Mouse (Mus musculus) forebrain, postnatal 0 days (tissue): ENCODE data around the gene Gm10491. TPM values are rescaled to one million over a fixed set of nuclear protein-coding genes. Genes with fewer than 3 reads are reported as not detected.
"Not testable (repeated sequence)": the region's sequence is repeated elsewhere in the genome, so short reads cannot be mapped to it uniquely, and the experiment has no call there.

ENCODE experiments used
- ATAC-seq: fragments of 200-750 bp; cut with Nextera tagmentation; 2 replicates; pipeline ENCODE4 v1.8.0; 2017; ENCODE audit warnings: mild to moderate bottlenecking, moderate library complexity
- DNase-seq: peaks from one replicate; pipeline ENCODE4 v3.0.0-alpha.2; 2015
- H3K27ac ChIP-seq: fragments of 300-500 bp; sonication (generic); 2 replicates; pipeline ENCODE4 v1.5.1; 2014; ENCODE audit warnings: low read depth, mild to moderate bottlenecking, antibody characterized with exemption, low read length, moderate library complexity, mixed read lengths
- H3K27me3 ChIP-seq: fragments of 300-500 bp; sonication (generic); 2 replicates; pipeline ENCODE4 v1.6.1; 2014; ENCODE audit warnings: mild to moderate bottlenecking, low read length, mixed read lengths; ENCODE audit not compliant: insufficient read depth
- H3K36me3 ChIP-seq: fragments of 300-500 bp; sonication (generic); 2 replicates; pipeline ENCODE4 v1.6.1; 2014; ENCODE audit warnings: mild to moderate bottlenecking, moderate library complexity; ENCODE audit not compliant: insufficient read depth
- H3K4me1 ChIP-seq: fragments of 300-500 bp; sonication (generic); 2 replicates; pipeline ENCODE4 v1.6.1; 2014; ENCODE audit warnings: antibody characterized with exemption; ENCODE audit not compliant: insufficient read depth
- H3K4me2 ChIP-seq: fragments of 300-500 bp; sonication (generic); 2 replicates; pipeline ENCODE4 v1.6.1; 2014; ENCODE audit warnings: low read depth, mild to moderate bottlenecking, moderate library complexity
- H3K4me3 ChIP-seq: fragments of 300-500 bp; sonication (generic); 2 replicates; pipeline ENCODE4 v1.5.1; 2014; ENCODE audit warnings: low read depth, low read length, mixed read lengths
- H3K9ac ChIP-seq: fragments of 300-500 bp; sonication (generic); 2 replicates; pipeline ENCODE4 v1.6.1; 2014; ENCODE audit warnings: mild to moderate bottlenecking
- H3K9me3 ChIP-seq: fragments of 300-500 bp; sonication (generic); 2 replicates; pipeline ENCODE4 v1.6.1; 2016; ENCODE audit warnings: low read length
- CTCF ChIP-seq: sonication (generic); IDR thresholded peaks from 2 replicates; pipeline ENCODE4 v1.5.1; 2016; ENCODE audit warnings: antibody characterized with exemption, control low read depth, low read depth
- WGBS: fragments of 180-500 bp; shearing (Covaris S2); extraction: QIAGEN DNeasy Blood & Tissue Kit; methylation state at CpG from one replicate; pipeline ENCODE4 v1.1.7; 2014; 5-methylcytosine and 5-hydroxymethylcytosine counted together
- polyA plus RNA-seq: library from polyadenylated mRNA; unstranded; fragments of >200 nt; fragmentation: Nextera tagmentation; extraction: Ambion mirVana; gene quantifications from 2 replicates; pipeline ENCODE4 v1.2.1, GENCODE M21; 2015
- total RNA-seq: library from RNA; depleted of rRNA; stranded (reverse); fragments of >200 nt; gene quantifications from 2 replicates; pipeline ENCODE4 v1.2.3, GENCODE M21; 2014

Gm10491 gene
- total and polyA plus RNA-seq, 2 experiments from 2014 or later, result not detected

- DNase-seq (no peak), ATAC-seq (0 out of 2 replicates have a peak, but pooled peaks have one; percentile 23)
- H3K4me1 ChIP-seq, result no peaks in the 10 kb centered on the region
- no peaks in the 10 kb centered on the region for H3K27me3 ChIP-seq
- no peak overlapping the region for H3K27ac ChIP-seq
- 56% methylated on average over 6 of the region's 6 CpGs for WGBS
- H3K4me3 ChIP-seq, result no peak overlapping the region
- H3K9ac ChIP-seq, result no peak overlapping the region
- H3K36me3 ChIP-seq, result no peaks in the 10 kb centered on the region
- no peaks in the 10 kb centered on the region for H3K9me3 ChIP-seq
- no peak for TF ChIP-seq CTCF
- no peak overlapping the region for H3K4me2 ChIP-seq
Measured at GRCm38 (mm10) chrX:7910473-7910872, 2.8 kb upstream of the Gm10491 start.

GRCm38 (mm10) chrX:7909242-7909641 is 1.6 kb upstream of the Gm10491 start, which contains the start of gene Gm10490:
TSS of gene Gm10490 (plus strand) at chrX:7909542.
- not testable (repeated sequence) for H3K4me3 ChIP-seq, H3K4me2 ChIP-seq, H3K36me3 ChIP-seq, H3K9me3 ChIP-seq, H3K9ac ChIP-seq, ATAC-seq, H3K27me3 ChIP-seq, H3K4me1 ChIP-seq, H3K27ac ChIP-seq, DNase-seq
- 75% methylated on average over 4 of the region's 4 CpGs for WGBS

GRCm38 (mm10) chrX:7904441-7904840 is 3.2 kb downstream of the Gm10491 start:
- H3K4me2 ChIP-seq, result no peak overlapping the region
- DNase-seq (no peak), ATAC-seq (no peak)
- H3K27me3 ChIP-seq, result no peaks in the 10 kb centered on the region
- no peak overlapping the region for H3K9ac ChIP-seq
- H3K9me3 ChIP-seq, result no peaks in the 10 kb centered on the region
- no peaks in the 10 kb centered on the region for H3K36me3 ChIP-seq
- H3K4me1 ChIP-seq, result no peaks in the 10 kb centered on the region
- no peak overlapping the region for H3K27ac ChIP-seq
- no peak overlapping the region for H3K4me3 ChIP-seq
- 96% methylated on average over 5 of the region's 5 CpGs for WGBS
- no peak for TF ChIP-seq CTCF

GRCm38 (mm10) chrX:7898880-7899874 is 8.5 kb downstream of the Gm10491 start, which contains the start of the genes Pqbp1 and Timm17b:
TSS of gene Pqbp1 (minus strand) at chrX:7899269.
TSS of gene Timm17b (plus strand) at chrX:7899357.
- no peaks in the 10 kb centered on the region for H3K9me3 ChIP-seq
- ATAC-seq (peak; percentile 99), DNase-seq (peak; percentile 95)
- peak within 1 kb of the TSS; percentile 54 for H3K4me2 ChIP-seq
- no peaks in the 10 kb centered on the region for H3K4me1 ChIP-seq
- WGBS, result 20% methylated on average over 61 of the region's 62 CpGs
- peak within 1 kb of the TSS; percentile 60 for H3K9ac ChIP-seq
- peak within 1 kb of the TSS; percentile 51 for H3K4me3 ChIP-seq
- peak within 1 kb of the TSS; percentile 86 for H3K27ac ChIP-seq
- H3K27me3 ChIP-seq, result no peaks in the 10 kb centered on the region
- peaks cover 3% of the 10 kb centered on the region; the same call in 1 of the 2 replicates for H3K36me3 ChIP-seq
- no peak for TF ChIP-seq CTCF

GRCm38 (mm10) chrX:7898211-7898610 is 9.4 kb downstream of the Gm10491 start:
- peaks cover 3% of the 10 kb centered on the region; the same call in 1 of the 2 replicates for H3K36me3 ChIP-seq
- 42% methylated on average over 13 of the region's 13 CpGs for WGBS
- DNase-seq (no peak), ATAC-seq (no peak)
- no peak overlapping the region for H3K27ac ChIP-seq
- H3K4me3 ChIP-seq, result peak overlapping the region; percentile 51
- no peaks in the 10 kb centered on the region for H3K4me1 ChIP-seq
- peak overlapping the region; percentile 54 for H3K4me2 ChIP-seq
- no peaks in the 10 kb centered on the region for H3K27me3 ChIP-seq
- H3K9me3 ChIP-seq, result no peaks in the 10 kb centered on the region
- TF ChIP-seq CTCF, result no peak
- peak overlapping the region; percentile 60 for H3K9ac ChIP-seq

- H3K9ac ChIP-seq, result peak within 1 kb of the TSS; percentile 50
- TF ChIP-seq CTCF, result peak; percentile 20; the same call in 1 of the 2 replicates
- H3K36me3 ChIP-seq, result 0 out of 2 replicates have a peak, but pooled peaks cover 7% of the 10 kb centered on the region
- peak; percentile 80 for DNase-seq
- H3K4me3 ChIP-seq, result peak within 1 kb of the TSS; percentile 52
- H3K4me2 ChIP-seq, result peak within 1 kb of the TSS; percentile 51
- peak within 1 kb of the TSS; percentile 82 for H3K27ac ChIP-seq
- peak; percentile 88 for ATAC-seq
- no peaks in the 10 kb centered on the region for H3K4me1 ChIP-seq
- no peaks in the 10 kb centered on the region for H3K9me3 ChIP-seq
- WGBS, result 31% methylated on average over 49 of the region's 49 CpGs
- H3K27me3 ChIP-seq, result no peaks in the 10 kb centered on the region
Measured at GRCm38 (mm10) chrX:7883841-7884567, 23.6 kb downstream of the Gm10491 start, which contains the start of gene Slc35a2. TSS of gene Slc35a2 (plus strand) at chrX:7884028.
